Mouse (Mus musculus) left cerebral cortex, adult 11 months (tissue): ENCODE data around the gene Hmcn2.

Source experiments
- DNase-seq: peaks from one replicate; pipeline ENCODE4 v3.0.0; 2022; ENCODE audit warnings: low spot score

The Hmcn2 gene

DNA sequence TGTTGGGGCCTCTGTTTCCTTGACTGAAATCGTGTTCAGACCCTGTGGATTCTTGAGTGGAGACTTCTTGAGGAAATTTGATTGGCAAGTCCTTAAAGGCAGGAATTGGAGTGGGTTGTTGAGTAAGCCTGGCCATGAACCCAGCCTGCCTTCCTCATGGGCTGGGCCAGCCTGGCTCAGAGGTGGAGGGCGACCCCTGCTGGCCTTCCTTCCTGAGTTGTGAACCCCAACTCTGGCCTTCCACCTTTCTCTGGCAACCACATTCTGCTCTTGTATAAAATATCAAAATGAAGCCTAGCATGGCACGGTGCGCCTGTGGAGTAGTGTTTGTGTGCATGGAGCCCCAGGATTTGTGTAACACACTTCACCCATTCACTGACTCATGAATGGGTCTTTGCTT, 8.5 kb upstream of the Hmcn2 start:
- DNase-seq, result no peak

DNA sequence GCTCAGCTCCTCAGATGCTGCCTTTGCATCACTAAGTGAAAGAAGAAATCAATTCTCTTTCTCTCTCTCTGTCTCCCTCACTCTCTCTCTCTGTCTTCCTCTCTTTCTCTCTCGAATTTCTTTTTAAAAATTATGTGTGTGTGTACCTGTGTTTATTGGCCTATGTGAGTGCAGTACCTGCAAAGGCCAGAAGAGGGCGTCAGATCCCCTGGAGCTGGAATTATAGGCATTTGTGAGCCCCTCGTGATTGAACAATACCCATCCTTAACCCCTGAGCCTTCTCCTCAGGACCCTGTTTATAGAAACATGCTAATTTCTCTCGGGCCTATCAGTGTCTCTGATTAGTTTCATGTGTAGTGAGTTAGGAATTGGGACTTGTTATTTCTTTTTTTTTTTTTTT, 6.0 kb upstream of the Hmcn2 start:
- no peak for DNase-seq

DNA sequence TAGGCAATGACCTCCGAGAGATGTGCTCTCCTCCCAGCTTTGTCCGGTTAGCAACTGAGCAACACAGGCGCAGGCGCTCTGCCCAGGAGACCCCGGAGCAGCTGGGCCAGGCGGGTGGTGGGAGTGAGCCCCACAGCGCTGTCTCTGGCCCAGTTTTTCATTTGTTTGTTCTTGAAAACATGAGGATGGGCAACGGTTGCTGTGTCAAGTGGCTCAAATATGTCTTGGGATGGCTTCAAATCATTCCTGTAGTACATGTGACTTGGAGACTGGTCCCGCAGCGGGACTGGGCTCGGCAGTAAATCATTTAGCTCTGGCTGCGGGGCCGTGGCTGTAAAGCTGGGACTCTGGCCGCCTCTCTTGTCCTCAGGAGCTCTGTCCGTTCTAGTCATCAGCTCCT, 4.7 kb upstream of the Hmcn2 start:
- DNase-seq, result no peak

DNA sequence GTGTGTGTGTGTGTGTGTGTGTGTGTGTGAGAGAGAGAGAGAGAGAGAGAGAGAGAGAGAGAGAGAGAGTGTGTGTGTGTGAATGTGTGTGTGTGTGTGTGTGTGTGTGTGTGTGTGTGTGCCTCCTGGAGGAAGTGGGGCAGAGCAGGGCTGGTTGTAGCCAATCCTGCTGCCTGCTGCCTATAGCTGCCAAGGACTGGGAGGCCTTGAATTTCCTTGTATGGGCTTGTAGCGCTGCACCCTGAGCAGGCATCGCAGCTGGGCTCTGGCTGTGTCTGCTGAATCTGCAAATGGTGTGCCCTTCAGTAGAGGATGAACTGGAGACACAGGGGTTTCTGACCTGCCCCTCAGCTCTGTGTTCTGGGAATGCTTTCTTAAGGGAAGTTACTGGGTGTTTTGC, 3.9 kb downstream of the Hmcn2 start:
- DNase-seq, result no peak

DNA sequence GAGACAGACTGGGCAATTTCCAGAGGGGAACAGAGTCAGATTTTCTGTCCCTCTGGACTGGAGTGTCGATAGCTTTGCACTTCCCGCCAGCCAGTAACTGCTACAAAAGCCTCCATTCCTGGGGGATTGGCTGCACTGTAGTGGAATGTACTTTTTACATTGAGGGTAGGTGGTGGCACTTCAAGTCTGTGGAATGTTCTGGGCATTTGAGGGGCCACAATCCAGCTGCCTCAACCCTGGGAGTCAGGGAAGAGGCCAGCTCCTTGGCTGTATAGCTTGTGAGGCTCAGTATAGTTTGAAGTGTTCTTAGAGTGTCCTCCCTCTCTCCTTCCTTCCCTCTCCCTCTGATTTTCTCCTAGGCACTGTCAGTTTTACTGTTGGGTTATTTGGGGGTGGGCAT, 5.0 kb downstream of the Hmcn2 start:
- no peak for DNase-seq

DNA sequence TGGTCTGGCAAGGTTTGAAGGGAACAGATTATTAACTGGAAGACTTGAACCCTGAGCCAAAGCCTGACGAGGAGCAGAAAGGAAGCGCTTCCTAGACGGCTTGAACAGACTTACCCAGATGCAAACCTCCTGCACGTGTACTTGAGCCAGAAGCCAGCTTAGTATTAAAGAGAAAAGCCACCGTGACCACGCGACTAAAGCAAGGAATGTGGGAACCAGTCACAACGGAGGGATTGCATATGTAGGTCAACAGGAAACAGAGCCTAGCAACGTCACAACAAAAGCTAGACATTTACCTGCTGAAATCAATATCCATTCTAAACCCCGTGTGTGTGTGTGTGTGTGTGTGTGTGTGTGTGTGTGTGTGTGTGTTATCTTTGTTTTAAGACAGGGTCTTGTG, 13.0 kb downstream of the Hmcn2 start:
- no peak for DNase-seq

DNA sequence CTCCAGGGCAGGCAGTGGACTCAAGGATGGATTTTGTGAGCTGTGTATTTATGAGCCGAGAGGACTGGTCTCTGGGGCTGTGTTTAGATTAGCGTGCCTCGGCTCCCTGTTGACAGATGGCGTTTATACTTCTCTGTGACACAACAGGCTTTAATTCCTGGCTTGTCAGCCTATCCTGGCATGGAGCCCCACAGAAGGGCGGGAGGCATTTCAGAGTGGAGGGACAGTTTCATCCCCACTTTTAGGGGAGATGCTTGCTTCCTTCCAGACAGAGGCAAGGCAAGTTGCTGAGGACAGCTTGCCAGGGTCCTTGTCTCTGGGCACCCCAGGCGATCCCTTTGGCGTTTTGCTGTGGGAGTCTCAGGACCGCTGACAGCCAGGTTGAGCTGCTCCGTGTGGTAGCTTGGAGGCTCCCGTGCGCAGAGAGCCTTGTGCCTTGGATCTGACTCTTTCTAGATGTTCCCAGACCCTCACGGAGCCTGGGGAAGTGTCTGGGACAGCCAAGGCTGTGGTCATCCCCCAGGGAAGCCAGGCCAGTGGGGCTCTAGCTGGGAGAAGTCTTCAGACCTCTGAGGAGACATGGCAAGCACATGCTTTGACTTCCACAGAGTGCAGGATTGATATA, 23.6 kb downstream of the Hmcn2 start:
- DNase-seq, result no peak

DNA sequence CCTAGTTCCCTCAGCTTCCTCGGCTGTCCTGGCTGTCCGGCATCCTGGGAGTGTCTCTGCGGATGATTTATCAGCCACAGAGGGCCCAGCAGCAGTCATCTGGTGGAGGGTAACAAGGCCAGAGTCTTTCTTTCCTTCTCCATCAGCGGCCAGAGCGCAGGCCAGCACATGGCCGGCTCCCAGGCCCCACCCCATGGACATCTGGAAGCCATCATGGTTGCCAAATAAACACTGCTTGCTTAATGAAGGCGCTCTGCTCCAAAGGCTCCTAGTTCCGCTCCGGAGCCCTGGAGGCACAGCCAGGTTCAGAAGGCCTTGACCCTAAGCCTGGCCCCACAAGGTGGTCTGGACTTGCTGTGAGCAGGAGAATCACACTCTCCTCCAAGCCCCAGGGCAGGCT, 25.6 kb downstream of the Hmcn2 start:
- DNase-seq, result no peak

DNA sequence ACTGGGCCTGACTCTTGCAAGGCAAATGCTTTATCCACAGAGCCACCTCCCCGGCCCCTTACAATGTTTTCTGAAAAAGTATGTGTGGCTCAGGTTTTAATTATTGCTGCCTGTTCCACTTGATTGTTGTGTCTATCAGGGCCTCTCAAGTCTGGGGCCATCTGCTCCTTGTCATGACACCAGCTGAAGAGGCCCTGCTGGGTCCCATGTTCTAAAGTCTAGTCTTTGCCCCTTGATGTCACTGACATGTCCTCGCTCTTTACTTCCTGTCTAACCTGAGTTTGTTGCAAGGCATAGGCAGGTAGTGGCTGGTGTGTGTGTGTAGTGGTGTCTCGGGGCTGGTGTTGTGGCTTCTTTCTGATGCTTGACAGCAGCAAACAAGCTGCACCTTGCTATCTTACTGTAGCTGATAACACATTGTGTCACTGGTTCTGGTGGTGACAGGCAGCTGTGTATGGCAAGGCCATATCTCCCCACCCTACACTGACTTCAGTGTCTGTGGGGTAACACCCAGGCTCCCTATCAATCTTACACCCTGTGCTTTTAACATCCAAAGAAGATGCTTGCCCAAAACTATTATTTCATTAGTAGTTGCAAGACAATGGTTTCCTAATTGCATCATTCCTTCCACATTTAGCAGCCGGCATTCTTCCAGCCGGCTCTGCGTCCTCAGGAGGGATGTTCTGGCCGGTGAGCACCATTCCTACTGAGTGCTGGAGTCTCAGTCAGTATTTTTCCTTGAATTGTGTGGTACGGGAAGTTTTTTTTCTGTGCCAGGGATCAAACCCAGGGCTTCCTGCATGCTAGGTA, 27.7 kb downstream of the Hmcn2 start:
- DNase-seq, result no peak

DNA sequence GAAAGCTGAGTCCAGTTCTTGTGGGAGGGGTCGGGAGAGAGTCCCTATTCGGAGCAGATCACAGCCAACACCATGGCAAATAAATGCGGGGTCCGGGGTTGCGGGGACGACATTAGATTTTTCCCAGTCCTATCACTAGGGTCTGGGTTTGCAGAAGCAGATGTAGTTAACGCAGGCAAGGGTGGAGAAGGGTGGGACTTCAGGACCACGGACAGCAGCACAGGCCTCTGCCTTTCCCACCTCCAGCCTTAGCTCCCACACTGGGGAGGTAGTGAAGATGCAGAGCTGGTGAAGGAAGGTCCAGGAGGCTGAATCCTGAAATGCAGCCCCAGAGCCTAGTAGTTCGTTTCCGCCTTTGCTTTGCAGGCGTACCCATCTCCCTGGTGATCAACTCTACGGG, 31.9 kb downstream of the Hmcn2 start:
- no peak for DNase-seq

DNA sequence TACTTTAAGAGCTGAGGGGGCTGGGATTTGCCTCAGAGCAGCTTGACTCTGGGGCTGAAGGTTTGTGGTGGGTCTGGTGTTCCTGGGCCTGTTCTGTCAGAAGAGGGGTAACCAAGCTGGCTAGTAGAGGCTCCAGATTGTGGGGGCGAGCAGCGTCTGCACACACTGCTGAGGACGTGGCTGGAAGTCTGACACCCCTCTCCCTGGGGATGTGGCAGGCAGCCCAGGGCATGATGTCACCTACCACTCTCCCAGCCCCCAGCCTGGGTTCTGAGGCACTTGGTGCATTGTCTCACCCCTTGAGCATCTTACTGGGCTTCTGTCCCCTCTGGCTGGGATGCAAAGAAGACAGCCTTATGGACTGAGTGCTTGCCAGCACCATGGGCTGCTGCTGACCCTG, 34.2 kb downstream of the Hmcn2 start:
- no peak for DNase-seq

DNA sequence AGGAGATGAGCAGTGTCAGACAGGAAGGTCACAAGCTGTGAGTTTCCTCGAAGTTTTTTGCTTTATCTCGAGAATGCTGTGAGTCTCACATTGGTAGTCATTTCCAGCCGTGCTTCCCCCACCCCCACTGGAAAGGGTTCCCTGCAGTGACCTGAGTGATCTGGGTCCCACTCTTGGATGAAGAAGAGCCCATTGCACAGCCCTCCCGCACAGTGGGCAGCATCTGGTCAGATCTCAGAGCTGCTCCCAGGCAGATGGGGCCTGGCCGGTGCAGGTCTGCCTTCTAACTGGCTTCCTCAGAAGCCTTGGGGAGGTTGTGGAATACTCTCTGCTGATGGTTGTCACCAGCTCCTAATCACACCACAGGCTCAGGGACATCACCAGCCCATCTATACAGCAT, 34.6 kb downstream of the Hmcn2 start:
- no peak for DNase-seq

DNA sequence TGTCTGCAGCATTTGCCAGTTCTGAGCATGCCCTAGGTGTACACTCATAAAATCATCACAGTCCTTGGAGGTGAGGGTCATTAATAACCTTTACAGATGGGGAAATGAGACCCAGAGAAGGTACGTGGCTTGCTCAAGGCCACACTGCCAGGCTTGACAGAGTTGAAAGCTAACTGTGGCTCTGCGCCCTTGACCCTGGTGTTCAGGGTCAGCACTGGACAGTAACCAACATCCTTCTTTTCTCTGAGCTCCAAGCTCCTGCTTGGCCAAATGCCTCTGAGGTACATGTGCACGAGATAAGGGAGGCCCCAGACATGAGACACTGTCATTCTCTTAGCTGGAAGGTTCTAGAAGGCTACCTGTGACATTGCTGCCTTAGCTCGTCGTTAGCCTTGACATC, 42.6 kb downstream of the Hmcn2 start:
- DNase-seq, result no peak

DNA sequence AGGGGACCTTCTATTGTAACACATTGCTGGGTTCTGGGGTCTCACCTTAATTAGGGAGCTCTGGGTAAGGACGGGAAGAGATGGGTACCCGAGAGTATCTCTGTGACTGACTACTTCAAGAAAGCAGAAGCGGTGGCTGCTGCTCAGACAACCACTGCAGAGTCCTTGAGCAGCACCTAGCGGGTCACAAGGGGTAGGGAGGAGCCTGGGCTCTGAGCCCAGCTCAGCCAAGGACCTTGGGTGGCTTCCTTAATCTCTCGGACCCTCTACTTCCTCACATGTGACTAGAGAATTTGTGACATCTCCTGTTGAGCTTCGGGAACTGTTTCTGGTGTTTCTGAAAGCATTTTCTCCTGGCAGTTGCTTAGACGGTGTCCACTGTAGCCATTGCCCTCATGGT, 45.1 kb downstream of the Hmcn2 start:
- no peak for DNase-seq

DNA sequence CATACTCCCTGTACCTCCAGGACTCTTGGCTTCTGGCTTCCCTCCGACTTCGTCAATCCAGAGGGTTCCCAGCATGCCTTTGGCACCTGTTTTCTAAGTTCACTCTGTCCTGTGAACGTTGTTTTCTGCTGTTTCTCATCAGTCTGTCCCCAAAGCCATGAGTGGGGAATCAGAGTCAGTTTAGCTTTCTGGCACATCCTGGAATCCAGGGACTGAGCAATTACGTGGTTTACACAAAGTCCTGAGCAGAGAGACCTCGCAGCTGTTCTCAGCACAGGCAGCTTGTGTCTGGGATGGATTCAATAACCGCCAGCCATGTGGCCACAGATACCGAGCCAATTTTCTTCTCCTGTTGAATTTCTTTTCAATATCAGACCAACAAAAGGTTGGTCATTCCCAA, 53.0 kb downstream of the Hmcn2 start:
- no peak for DNase-seq

DNA sequence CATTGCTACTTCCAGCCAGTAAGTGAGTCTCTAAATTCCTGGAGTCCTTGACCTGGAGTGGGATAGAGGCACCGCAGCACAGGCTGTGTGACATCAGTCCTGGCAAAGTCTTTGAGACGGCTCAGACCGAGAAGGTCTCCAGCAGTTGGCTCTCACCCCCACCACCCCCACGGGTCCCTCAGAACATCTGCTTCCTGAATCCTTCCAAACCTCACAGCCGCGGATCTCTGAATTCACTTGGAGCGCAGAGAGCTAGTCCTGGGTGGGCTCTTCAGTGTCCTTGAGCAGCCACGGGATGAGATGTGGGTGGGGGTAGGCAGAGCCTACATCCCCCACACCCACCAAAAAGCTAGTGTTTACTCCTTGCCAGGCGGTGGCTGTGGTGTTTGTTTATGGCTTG, 57.2 kb downstream of the Hmcn2 start:
- no peak for DNase-seq

DNA sequence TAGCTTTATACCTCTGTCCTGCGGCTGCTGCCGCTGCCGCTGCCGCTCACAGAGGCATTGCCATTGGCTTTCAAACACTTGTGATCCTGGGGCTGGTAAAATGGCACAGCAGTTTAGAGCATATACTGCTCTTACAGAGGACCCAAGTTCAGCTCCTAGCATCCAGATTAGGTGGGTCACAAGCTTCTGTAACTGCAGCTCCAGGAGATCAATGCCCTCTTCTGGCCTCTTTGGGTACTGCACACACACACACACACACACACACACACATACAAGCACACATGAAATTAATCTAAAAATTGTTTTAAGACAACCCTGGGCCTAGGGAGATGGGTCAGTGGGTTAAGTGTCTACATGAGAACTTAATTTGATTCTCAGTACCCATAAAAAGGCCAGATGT, 58.0 kb downstream of the Hmcn2 start:
- DNase-seq, result no peak

DNA sequence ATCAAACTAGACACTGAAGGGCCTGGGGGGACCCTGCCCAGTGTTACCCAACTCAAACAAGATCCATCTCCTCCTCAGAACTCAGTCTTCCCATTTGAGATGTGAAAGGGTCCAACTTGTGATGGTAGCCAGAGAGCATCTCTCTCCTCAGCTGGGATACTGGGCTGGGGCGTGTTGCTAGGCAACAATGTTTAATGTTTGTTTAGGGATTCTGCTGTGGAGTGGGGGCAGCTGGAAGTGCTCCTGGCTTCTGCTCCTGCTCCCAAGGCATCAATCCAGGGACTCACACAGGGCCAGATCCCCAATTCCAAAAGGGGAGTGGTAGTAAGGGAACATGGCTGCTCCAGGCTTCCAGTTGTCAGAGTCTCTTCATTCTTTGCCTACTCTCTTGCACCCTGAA, 60.2 kb downstream of the Hmcn2 start:
- DNase-seq, result no peak

DNA sequence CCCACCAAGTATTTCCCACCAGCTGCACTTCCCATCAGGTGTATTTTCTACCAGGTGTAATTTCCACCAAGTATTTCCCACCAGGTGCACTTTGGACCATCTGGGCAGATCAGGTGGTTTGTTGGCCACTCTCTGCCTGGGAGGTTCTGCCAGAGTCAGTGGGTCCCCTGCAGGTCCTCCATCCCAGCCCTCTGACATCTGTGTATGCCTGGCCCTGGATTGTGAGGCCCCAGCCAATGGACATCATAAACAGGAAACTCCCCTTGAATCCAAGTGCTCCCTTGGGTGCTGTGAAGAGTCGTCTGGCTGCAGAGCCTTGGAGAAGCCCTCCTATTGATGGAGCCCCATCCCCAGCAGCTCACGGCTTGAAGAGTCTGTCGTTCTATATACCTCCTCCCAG, 61.8 kb downstream of the Hmcn2 start:
- no peak for DNase-seq

DNA sequence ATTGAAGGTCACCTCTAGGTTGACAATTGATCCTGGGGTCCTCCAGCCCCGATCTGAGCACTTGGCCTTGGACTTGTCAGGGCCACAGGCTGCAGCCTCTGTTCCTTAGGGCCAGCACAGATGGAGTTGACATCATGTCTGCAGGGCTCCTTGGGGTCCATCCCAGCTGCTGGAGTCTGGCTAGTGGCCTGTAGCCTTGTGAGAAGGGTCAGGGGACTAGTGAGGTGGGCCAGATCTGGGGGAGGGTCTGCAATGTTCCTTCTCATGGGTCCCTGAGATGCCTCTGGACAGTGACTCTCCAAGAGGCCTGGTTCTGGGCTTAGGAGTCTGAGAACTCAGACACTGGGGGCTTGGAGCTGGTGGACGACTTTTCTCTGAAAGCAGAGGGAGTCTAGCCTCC, 63.3 kb downstream of the Hmcn2 start:
- no peak for DNase-seq

DNA sequence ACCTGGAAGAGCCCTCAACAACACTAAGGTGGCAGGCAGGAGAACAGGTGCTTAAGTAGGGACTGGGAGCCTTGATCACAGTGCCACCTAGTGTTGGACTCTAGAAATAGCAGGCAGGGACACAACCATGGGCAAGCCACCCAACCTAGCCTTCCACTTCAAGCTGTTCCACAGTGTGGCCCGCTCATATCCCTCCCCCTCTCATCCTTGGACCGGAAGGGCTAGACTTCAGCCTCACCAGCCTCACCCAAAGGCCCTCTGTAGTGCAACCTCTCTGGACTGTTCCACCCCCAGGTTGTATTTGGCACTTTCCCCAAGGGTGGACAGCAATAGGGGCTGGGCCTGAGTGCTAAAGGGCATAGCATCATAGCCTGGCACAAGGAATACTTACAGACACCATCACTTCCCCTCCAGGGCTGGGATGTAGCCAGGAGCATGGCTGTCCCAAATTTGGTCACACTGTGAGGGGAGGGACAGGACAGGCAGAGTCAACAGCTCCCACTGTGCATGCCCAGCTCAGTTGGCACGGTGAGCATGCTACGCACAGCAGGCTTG, 67.2 kb downstream of the Hmcn2 start:
- DNase-seq, result no peak

DNA sequence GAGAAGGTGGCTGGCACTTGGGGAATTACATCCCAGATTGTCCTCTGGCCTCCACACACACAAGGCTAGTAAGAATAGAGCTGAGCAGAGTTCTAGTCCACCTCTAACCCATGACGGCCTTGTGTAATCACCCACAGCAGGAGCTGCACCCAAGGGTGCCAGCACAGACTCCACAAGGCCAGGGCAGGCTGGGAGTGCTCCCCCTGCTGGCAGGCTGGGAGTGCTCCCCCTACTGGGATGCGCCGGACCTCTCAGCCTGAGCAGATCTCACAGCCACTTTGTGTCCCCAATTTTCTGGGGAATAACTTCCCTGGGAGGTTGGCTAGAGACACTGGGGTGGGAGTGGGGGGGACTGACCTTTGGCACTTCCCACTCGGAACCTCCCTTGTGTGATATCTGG, 68.7 kb downstream of the Hmcn2 start:
- no peak for DNase-seq

DNA sequence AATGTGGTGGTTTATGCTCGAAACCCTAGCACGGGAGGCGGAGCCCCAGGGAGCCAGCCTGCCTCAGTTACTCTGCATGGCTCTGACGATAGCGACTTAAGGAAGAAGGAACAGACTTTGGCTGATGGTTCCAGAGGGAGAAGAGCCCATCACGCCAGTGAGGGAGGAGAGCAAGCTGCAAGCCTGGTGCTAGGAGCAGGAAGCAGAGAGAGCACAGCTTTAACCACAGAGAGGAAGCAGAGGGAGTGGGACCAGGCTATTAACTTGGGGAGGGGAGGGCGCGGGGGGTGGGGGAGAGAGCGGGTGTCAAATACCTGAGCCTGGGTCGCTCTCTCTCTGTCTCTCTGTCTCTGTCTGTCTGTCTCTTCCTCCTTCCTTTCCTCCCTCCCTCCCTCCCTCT, 102.8 kb downstream of the Hmcn2 start:
- no peak for DNase-seq

DNA sequence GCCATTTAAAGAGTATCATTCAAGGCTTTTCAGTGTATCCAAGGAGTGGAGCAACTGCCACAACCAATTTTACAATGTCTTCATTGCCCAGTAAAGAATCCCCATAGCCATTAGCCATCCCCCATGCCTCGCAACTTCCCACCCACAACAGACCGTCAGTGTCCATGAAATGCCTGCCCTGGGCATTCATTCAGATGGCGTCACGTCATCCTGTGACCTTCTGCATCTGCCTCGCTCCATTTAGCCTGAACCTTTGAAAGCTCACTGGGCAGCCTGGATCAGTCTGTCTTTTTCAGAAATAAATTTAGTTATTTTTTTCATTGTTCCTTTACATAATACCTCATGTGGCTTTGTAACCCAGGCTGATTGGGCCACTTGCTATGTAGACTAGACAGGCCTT, 103.8 kb downstream of the Hmcn2 start:
- DNase-seq, result no peak
